Mouse (Mus musculus) thymus, adult 2 months (tissue): ENCODE data around the gene Atp23. TPM values are rescaled to one million over a fixed set of nuclear protein-coding genes. Genes with fewer than 3 reads are reported as not detected.
"Not testable (repeated sequence)": the region's sequence is repeated elsewhere in the genome, so short reads cannot be mapped to it uniquely, and the experiment has no call there.

ENCODE experiments used
- DNase-seq: peaks from one replicate; pipeline ENCODE4 v3.0.0; 2021
- H3K27ac ChIP-seq: fragments of 200-500 bp; 2 replicates; pipeline ENCODE4 v1.5.1; 2012; ENCODE audit warnings: low read length, control low read depth; ENCODE audit not compliant: control insufficient read depth, insufficient read depth
- H3K27me3 ChIP-seq: fragments of 200-500 bp; 2 replicates; pipeline ENCODE4 v1.6.1; 2012; ENCODE audit warnings: mild to moderate bottlenecking, low read length, moderate library complexity, mixed read lengths; ENCODE audit not compliant: control insufficient read depth, insufficient read depth
- H3K36me3 ChIP-seq: fragments of 200-500 bp; 2 replicates; pipeline ENCODE4 v1.6.1; 2012; ENCODE audit warnings: mild to moderate bottlenecking, low read length, moderate library complexity; ENCODE audit not compliant: control insufficient read depth, insufficient read depth
- H3K4me1 ChIP-seq: fragments of 200-500 bp; replicated peaks from 2 replicates; pipeline ENCODE4 v1.6.1; 2012; ENCODE audit warnings: low read length; ENCODE audit not compliant: control insufficient read depth, insufficient read depth
- H3K4me3 ChIP-seq: fragments of 200-500 bp; 2 replicates; pipeline ENCODE4 v1.5.1; 2012; ENCODE audit warnings: mild to moderate bottlenecking, low read length, control low read depth, moderate library complexity; ENCODE audit not compliant: control insufficient read depth, insufficient read depth
- CTCF ChIP-seq: fragments of 200-500 bp; IDR thresholded peaks from 2 replicates; pipeline ENCODE4 v1.5.1; 2012; ENCODE audit warnings: mild to moderate bottlenecking, control low read depth, low read length, moderate library complexity, borderline replicate concordance; ENCODE audit not compliant: control insufficient read depth, poor library complexity, insufficient read depth; ENCODE audit errors: extremely low read depth
- POLR2A ChIP-seq: fragments of 200-500 bp; IDR thresholded peaks from 2 replicates; pipeline ENCODE4 v1.6.1; 2012; ENCODE audit warnings: mild to moderate bottlenecking, low read length, control low read depth, moderate library complexity; ENCODE audit not compliant: control insufficient read depth, poor library complexity, insufficient read depth; ENCODE audit errors: extremely low read depth
- WGBS: fragments of 180-500 bp; shearing (Covaris S2); methylation state at CpG from one replicate; pipeline ENCODE4 v1.1.7; 2018; 5-methylcytosine and 5-hydroxymethylcytosine counted together
- polyA plus RNA-seq: library from polyadenylated mRNA; depleted of rRNA; stranded (reverse); fragments of >200 nt; gene quantifications from 2 replicates; pipeline ENCODE4 v1.2.3, GENCODE M21; 2012; rRNA removed

The Atp23 gene
- polyA plus RNA-seq, 1 experiment, result 9.6 TPM

GRCm38 (mm10) chr10:126833006-126833405 lies 68.1 kb downstream of the Atp23 start:
- Histone ChIP-seq H3K27ac (no peak overlapping the region), H3K27me3 (no peaks in the 10 kb centered on the region), H3K36me3 (no peaks in the 10 kb centered on the region), H3K4me3 (no peak overlapping the region), H3K4me1 (no peaks in the 10 kb centered on the region)
- WGBS, result 76% methylated on average over 5 of the region's 5 CpGs
- no peak for TF ChIP-seq POLR2A
- peak; percentile 43; the same call in 1 of the 2 replicates for TF ChIP-seq CTCF
- DNase-seq, result no peak

- 96% methylated on average over 5 of the region's 5 CpGs for WGBS
- TF ChIP-seq CTCF (no peak), POLR2A (no peak)
- no peaks in the 10 kb centered on the region for H3K4me1 ChIP-seq
- no peak for DNase-seq
- H3K27ac ChIP-seq, result no peak overlapping the region
- H3K27me3 ChIP-seq, result no peaks in the 10 kb centered on the region
- H3K36me3 ChIP-seq, result no peaks in the 10 kb centered on the region
- H3K4me3 ChIP-seq, result no peak overlapping the region
These were observed 69.8 kb downstream of the Atp23 start for GRCm38 (mm10) chr10:126831329-126831728.

DNA sequence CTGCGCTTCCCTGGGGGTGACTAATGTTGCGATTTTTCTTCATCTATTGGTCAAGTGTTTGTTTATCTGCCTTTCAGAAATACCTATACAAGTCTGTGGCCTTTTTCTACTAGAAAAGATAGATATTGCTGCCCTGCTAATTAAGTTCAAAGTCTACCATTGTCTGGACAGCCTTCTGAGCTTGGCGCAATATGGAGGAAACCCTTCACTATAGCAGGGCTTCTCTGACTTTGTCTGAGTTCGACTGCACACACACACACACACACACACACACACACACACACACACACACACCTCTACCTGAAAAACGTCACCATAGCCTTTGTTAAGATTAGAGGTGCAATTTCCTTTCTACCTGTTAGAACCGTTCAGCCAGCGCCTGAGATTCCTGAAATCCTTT lies 72.5 kb downstream of the Atp23 start:
- 94% methylated on average over 7 of the region's 7 CpGs for WGBS
- no peak overlapping the region for H3K27ac ChIP-seq
- DNase-seq, result no peak
- H3K36me3 ChIP-seq, result no peaks in the 10 kb centered on the region
- no peak for TF ChIP-seq POLR2A
- no peak for TF ChIP-seq CTCF
- no peaks in the 10 kb centered on the region for H3K4me1 ChIP-seq
- H3K4me3 ChIP-seq, result no peak overlapping the region
- H3K27me3 ChIP-seq, result no peaks in the 10 kb centered on the region

DNA sequence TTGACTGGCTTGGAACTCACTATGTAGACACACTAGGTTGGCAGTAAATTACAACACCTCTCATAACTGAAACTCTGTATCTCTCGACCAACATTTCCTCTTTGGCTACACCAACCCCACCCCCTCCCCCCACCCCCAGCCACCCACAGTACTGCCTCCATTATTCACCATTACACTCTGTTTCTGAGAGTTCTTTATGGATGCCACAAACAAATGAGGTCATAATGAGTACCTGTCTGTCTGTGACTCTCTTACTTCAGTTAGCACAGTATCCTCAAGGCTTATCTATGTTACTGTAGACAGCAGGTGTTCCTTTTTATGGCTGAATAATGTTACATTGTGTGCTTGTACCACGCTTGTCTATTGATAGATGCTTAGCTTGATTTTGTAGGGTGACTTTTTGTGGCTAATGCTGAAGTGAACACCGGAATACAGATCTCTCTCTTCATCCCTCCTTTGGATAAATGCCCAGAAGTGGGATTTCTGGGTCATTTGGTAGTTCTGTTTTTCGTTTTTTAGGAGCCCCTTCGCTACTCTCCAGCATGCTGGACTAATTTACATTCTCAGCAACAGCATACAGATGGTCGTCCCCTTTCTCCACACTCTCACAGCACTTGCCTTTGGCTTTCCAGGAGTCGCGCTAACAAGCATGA lies 73.1 kb downstream of the Atp23 start:
- no peak overlapping the region for H3K4me3 ChIP-seq
- TF ChIP-seq CTCF (no peak), POLR2A (no peak)
- H3K36me3 ChIP-seq, result no peaks in the 10 kb centered on the region
- no peak overlapping the region for H3K27ac ChIP-seq
- no peaks in the 10 kb centered on the region for H3K27me3 ChIP-seq
- WGBS, result 71% methylated on average over 8 of the region's 8 CpGs
- no peaks in the 10 kb centered on the region for H3K4me1 ChIP-seq
- DNase-seq, result no peak

DNA sequence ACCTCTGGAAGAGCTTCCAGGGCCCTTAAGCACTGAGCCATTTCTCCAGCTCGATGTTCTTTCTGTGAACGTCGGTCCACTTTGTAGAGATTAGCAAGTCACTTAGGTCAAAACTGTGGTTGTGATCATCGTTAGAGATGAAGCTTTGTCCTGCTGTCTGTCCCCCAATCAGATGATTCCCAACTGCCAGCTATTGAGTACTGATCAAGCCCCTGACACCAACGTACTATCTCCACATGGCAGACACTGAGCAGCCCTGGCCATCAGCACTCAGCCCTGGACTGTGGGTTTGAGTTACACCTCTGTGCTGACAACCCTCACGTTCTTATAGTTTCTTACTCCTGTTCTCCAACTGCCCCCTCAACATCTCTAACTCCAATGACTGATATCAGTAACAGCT lies 74.2 kb downstream of the Atp23 start:
- DNase-seq, result no peak
- Histone ChIP-seq H3K4me3 (no peak overlapping the region), H3K4me1 (no peaks in the 10 kb centered on the region), H3K27ac (no peak overlapping the region), H3K27me3 (no peaks in the 10 kb centered on the region), H3K36me3 (no peaks in the 10 kb centered on the region)
- TF ChIP-seq CTCF (no peak), POLR2A (no peak)
- WGBS, result 96% methylated on average over 6 of the region's 6 CpGs

- not testable (repeated sequence) for DNase-seq, H3K36me3 ChIP-seq, H3K27ac ChIP-seq, H3K4me1 ChIP-seq, H3K27me3 ChIP-seq, H3K4me3 ChIP-seq
- 97% methylated on average over 8 of the region's 8 CpGs for WGBS
These were observed 74.9 kb downstream of the Atp23 start for GRCm38 (mm10) chr10:126826216-126826615.

DNA sequence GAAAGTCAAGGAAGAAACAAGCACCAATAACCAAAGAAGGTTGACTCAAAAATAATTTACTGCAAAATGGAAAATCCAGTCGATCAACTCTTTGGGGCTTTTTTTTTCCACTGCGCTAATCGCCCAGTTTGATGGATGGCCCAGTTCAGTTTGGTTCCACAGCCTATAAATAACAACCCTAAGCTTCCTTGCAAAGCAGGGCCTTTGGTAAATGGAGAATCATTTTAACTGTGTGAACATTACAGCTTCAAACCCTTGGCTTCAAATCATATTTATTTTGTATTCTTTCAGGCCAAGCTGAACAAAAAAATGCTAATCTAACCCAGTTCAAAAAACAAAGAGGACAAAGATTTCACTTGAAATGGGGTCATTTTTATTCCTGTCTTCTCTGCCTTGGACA lies 78.7 kb downstream of the Atp23 start:
- H3K36me3 ChIP-seq, result no peaks in the 10 kb centered on the region
- no peak overlapping the region for H3K4me3 ChIP-seq
- H3K27ac ChIP-seq, result no peak overlapping the region
- no peak for DNase-seq
- WGBS, result 54% methylated on average over 3 of the region's 3 CpGs
- no peaks in the 10 kb centered on the region for H3K4me1 ChIP-seq
- TF ChIP-seq CTCF, result no peak
- TF ChIP-seq POLR2A, result no peak
- no peaks in the 10 kb centered on the region for H3K27me3 ChIP-seq

Other genes starting within 250 kb of the Atp23 start
- gene Ctdsp2, start 77.4 kb upstream of the Atp23 start, polyA plus RNA-seq, result 179 and 182 TPM in 2 replicates
- 0.97 and 1.3 TPM in 2 replicates for gene Avil, start 99.4 kb upstream of the Atp23 start, polyA plus RNA-seq
- 42.1 and 45.2 TPM in 2 replicates for gene Tsfm, start 129.5 kb upstream of the Atp23 start, polyA plus RNA-seq
- 13.7 and 15.7 TPM in 2 replicates for gene Mettl1, start 140.1 kb upstream of the Atp23 start, polyA plus RNA-seq
- gene Eef1akmt3, start 140.2 kb upstream of the Atp23 start, polyA plus RNA-seq, result 0.08 and 0.13 TPM in 2 replicates
- 0.32 and 0.38 TPM in 2 replicates for gene Cyp27b1, start 146.9 kb upstream of the Atp23 start, polyA plus RNA-seq
- 4.4 and 5.4 TPM in 2 replicates for gene March9, start 158.8 kb upstream of the Atp23 start, polyA plus RNA-seq
- gene Cdk4, start 162.2 kb upstream of the Atp23 start, polyA plus RNA-seq, result 375 and 384 TPM in 2 replicates
- gene Tspan31, start 168.9 kb upstream of the Atp23 start, polyA plus RNA-seq, result 39.5 and 45.2 TPM in 2 replicates
- 123 and 149 TPM in 2 replicates for gene Agap2, start 173.9 kb upstream of the Atp23 start, polyA plus RNA-seq
- 97.0 and 106 TPM in 2 replicates for gene Os9, start 219.8 kb upstream of the Atp23 start, polyA plus RNA-seq